Mouse (Mus musculus) MEL (cell line): Measurements from ENCODE around the gene Il1f10. TPM values are rescaled to one million over a fixed set of nuclear protein-coding genes. Genes with fewer than 3 reads are reported as not detected.

Experiments
- DNase-seq: peaks from one replicate; pipeline ENCODE4 v3.0.0; 2011; ENCODE audit warnings: low read depth, low spot score
- H3K27ac ChIP-seq: 2 replicates; pipeline ENCODE4 v1.5.1; 2012; ENCODE audit warnings: low read depth, mild to moderate bottlenecking, control low read depth, low read length, moderate library complexity; ENCODE audit not compliant: control insufficient read depth
- H3K27me3 ChIP-seq, 2 experiments: fragments of 150-350 bp in 1 of 2; sonication (generic) in 1 of 2; 2 replicates each; pipeline ENCODE4 v1.6.1; 2012; ENCODE audit warnings: low read length in 2 of 2, mild to moderate bottlenecking in 2 of 2, improper control_type of control experiment in 1 of 2, moderate library complexity in 1 of 2; ENCODE audit not compliant: insufficient read depth in 2 of 2, control insufficient read depth in 1 of 2
- H3K36me3 ChIP-seq, 2 experiments: 2 replicates each; pipeline ENCODE4 v1.6.1; 2012 to 2014; ENCODE audit warnings: low read length in 2 of 2, improper control_type of control experiment in 1 of 2, inconsistent platforms in 1 of 2, mild to moderate bottlenecking in 1 of 2; ENCODE audit not compliant: insufficient read depth in 2 of 2, control insufficient read depth in 1 of 2
- H3K4me1 ChIP-seq, 2 experiments: fragments of 150-350 bp in 1 of 2; sonication (generic) in 1 of 2; 2 replicates each; pipeline ENCODE4 v1.6.1; 2012; ENCODE audit warnings: low read length in 2 of 2, improper control_type of control experiment in 1 of 2, mild to moderate bottlenecking in 1 of 2; ENCODE audit not compliant: insufficient read depth in 2 of 2, control insufficient read depth in 1 of 2
- H3K4me3 ChIP-seq, 2 experiments: fragments of 150-350 bp in 1 of 2; sonication (generic) in 1 of 2; 2 replicates each; pipeline ENCODE4 v1.5.1; 2012; ENCODE audit warnings: low read depth in 2 of 2, low read length in 2 of 2, mild to moderate bottlenecking in 2 of 2, moderate library complexity in 2 of 2, control low read depth in 1 of 2, improper control_type of control experiment in 1 of 2; ENCODE audit not compliant: control insufficient read depth in 1 of 2, insufficient read depth in 1 of 2
- H3K79me2 ChIP-seq: 2 replicates; pipeline ENCODE4 v1.6.1; 2012; ENCODE audit warnings: mild to moderate bottlenecking, low read length, moderate library complexity; ENCODE audit not compliant: control insufficient read depth, poor library complexity, insufficient read depth
- H3K9ac ChIP-seq: 2 replicates; pipeline ENCODE4 v1.6.1; 2012; ENCODE audit warnings: low read depth, mild to moderate bottlenecking, control low read depth, low read length, moderate library complexity; ENCODE audit not compliant: control insufficient read depth, poor library complexity, severe bottlenecking
- H3K9me3 ChIP-seq: fragments of 150-350 bp; sonication (generic); replicated peaks from 2 replicates; pipeline ENCODE4 v1.6.1; 2012; ENCODE audit warnings: mild to moderate bottlenecking, low read length, improper control_type of control experiment, moderate library complexity; ENCODE audit not compliant: insufficient read depth
- CHD1 ChIP-seq: IDR thresholded peaks from 2 replicates; pipeline ENCODE4 v1.6.1; 2012; ENCODE audit warnings: low read depth, mild to moderate bottlenecking, inconsistent platforms, low read length, improper control_type of control experiment
- CHD2 ChIP-seq: IDR thresholded peaks from 2 replicates; pipeline ENCODE4 v1.6.1; 2011; ENCODE audit warnings: low read length, improper control_type of control experiment
- E2F4 ChIP-seq: IDR thresholded peaks from 2 replicates; pipeline ENCODE4 v1.6.1; 2011; ENCODE audit warnings: low read depth, low read length, improper control_type of control experiment, borderline replicate concordance
- EP300 ChIP-seq, 2 experiments: IDR thresholded peaks; 2 replicates each; pipeline ENCODE4 v1.6.1; 2011; ENCODE audit warnings: improper control_type of control experiment in 2 of 2, low read length in 2 of 2, low read depth in 1 of 2, mild to moderate bottlenecking in 1 of 2
- GABPA ChIP-seq: IDR thresholded peaks from 2 replicates; pipeline ENCODE4 v1.6.1; 2012; ENCODE audit warnings: low read depth, mild to moderate bottlenecking, inconsistent platforms, low read length, improper control_type of control experiment, moderate library complexity
- GATA1 ChIP-seq: IDR thresholded peaks from 2 replicates; pipeline ENCODE4 v1.6.1; 2011; ENCODE audit warnings: low read depth, low read length, improper control_type of control experiment
- HCFC1 ChIP-seq: IDR thresholded peaks from 2 replicates; pipeline ENCODE4 v1.6.1; 2012; ENCODE audit warnings: low read depth, mild to moderate bottlenecking, inconsistent platforms, low read length, improper control_type of control experiment, moderate library complexity
- MAFK ChIP-seq: IDR thresholded peaks from 2 replicates; pipeline ENCODE4 v1.6.1; 2011; ENCODE audit warnings: low read depth, mild to moderate bottlenecking, low read length, improper control_type of control experiment, borderline replicate concordance
- MAX ChIP-seq: IDR thresholded peaks from 2 replicates; pipeline ENCODE4 v1.6.1; 2011; ENCODE audit warnings: low read length, improper control_type of control experiment
- MAZ ChIP-seq: IDR thresholded peaks from 2 replicates; pipeline ENCODE4 v1.6.1; 2012; ENCODE audit warnings: low read depth, mild to moderate bottlenecking, inconsistent platforms, low read length, improper control_type of control experiment
- MEF2A ChIP-seq: IDR thresholded peaks from 2 replicates; pipeline ENCODE4 v1.6.1; 2014; ENCODE audit warnings: low read depth, mild to moderate bottlenecking, inconsistent platforms, low read length, improper control_type of control experiment; ENCODE audit not compliant: poor library complexity, insufficient replicate concordance, severe bottlenecking; ENCODE audit errors: extremely low read depth
- MYB ChIP-seq: IDR thresholded peaks from 2 replicates; pipeline ENCODE4 v1.6.1; 2011; ENCODE audit warnings: mild to moderate bottlenecking, low read depth, low read length, improper control_type of control experiment
- MYC ChIP-seq: IDR thresholded peaks from 2 replicates; pipeline ENCODE4 v1.6.1; 2011; ENCODE audit warnings: low read depth, mild to moderate bottlenecking, low read length, improper control_type of control experiment, moderate library complexity
- NELFE ChIP-seq: IDR thresholded peaks from 2 replicates; pipeline ENCODE4 v1.6.1; 2011; ENCODE audit warnings: low read depth, low read length, improper control_type of control experiment
- NRF1 ChIP-seq: IDR thresholded peaks from 2 replicates; pipeline ENCODE4 v1.6.1; 2014; ENCODE audit warnings: low read depth, mild to moderate bottlenecking, inconsistent platforms, low read length, improper control_type of control experiment, moderate library complexity; ENCODE audit not compliant: poor library complexity, insufficient read depth, severe bottlenecking
- POLR2AphosphoS5 ChIP-seq: IDR thresholded peaks from 2 replicates; pipeline ENCODE4 v1.6.1; 2012; ENCODE audit warnings: low read depth, borderline replicate concordance, mild to moderate bottlenecking, inconsistent platforms, low read length, moderate library complexity, mixed read lengths
- RCOR1 ChIP-seq: IDR thresholded peaks from 2 replicates; pipeline ENCODE4 v1.6.1; 2012; ENCODE audit warnings: low read depth, mild to moderate bottlenecking, inconsistent platforms, low read length, improper control_type of control experiment
- TCF12 ChIP-seq: IDR thresholded peaks from 2 replicates; pipeline ENCODE4 v1.6.1; 2014; ENCODE audit warnings: low read depth, mild to moderate bottlenecking, inconsistent platforms, low read length, improper control_type of control experiment, moderate library complexity
- UBTF ChIP-seq: IDR thresholded peaks from 2 replicates; pipeline ENCODE4 v1.6.1; 2012; ENCODE audit warnings: low read depth, mild to moderate bottlenecking, inconsistent platforms, low read length, improper control_type of control experiment, moderate library complexity, borderline replicate concordance; ENCODE audit not compliant: insufficient read depth
- USF2 ChIP-seq, 2 experiments: IDR thresholded peaks; 2 replicates each; pipeline ENCODE4 v1.6.1; 2011 to 2012; ENCODE audit warnings: improper control_type of control experiment in 2 of 2, low read length in 2 of 2, borderline replicate concordance in 1 of 2, inconsistent platforms in 1 of 2, low read depth in 1 of 2, mild to moderate bottlenecking in 1 of 2; ENCODE audit not compliant: insufficient read depth in 1 of 2
- ZC3H11A ChIP-seq: IDR thresholded peaks from 2 replicates; pipeline ENCODE4 v1.6.1; 2012; ENCODE audit warnings: low read depth, mild to moderate bottlenecking, inconsistent platforms, low read length, improper control_type of control experiment
- ZMIZ1 ChIP-seq: IDR thresholded peaks from 2 replicates; pipeline ENCODE4 v1.6.1; 2012; ENCODE audit warnings: low read depth, mild to moderate bottlenecking, inconsistent platforms, low read length, improper control_type of control experiment, moderate library complexity
- ZNF384 ChIP-seq: IDR thresholded peaks from 2 replicates; pipeline ENCODE4 v1.6.1; 2012; ENCODE audit warnings: low read depth, mild to moderate bottlenecking, inconsistent platforms, low read length, improper control_type of control experiment
- polyA plus RNA-seq, 2 experiments: library from polyadenylated mRNA; stranded (reverse) in 1 of 2; unstranded in 1 of 2; fragments of >175 nt in 1 of 2; fragments of >200 nt in 1 of 2; gene quantifications; 2 replicates each; pipeline versions ENCODE4 v1.2.1 to v1.2.4; 2012; ENCODE audit warnings: low replicate concordance in 2 of 2, low read depth in 1 of 2; ENCODE audit not compliant: insufficient read length in 2 of 2, insufficient read depth in 1 of 2, missing spikeins in 1 of 2
- total RNA-seq: library from RNA; depleted of rRNA; stranded (reverse); fragments of 300-350 nt; gene quantifications from 2 replicates; pipeline ENCODE4 v1.2.3, GENCODE M21; 2012

Gene Il1f10
- total and polyA plus RNA-seq, 3 experiments: not detected

GRCm38 (mm10) chr2:24276654-24277053 lies 14.3 kb upstream of the Il1f10 start, which contains the start of gene Il1f5:
Gene Il1f5 (plus strand): TSS chr2:24276954.
- Histone ChIP-seq H3K27ac (no peak within 1 kb of the TSS), H3K9me3 (no peaks in the 10 kb centered on the region), H3K9ac (no peak within 1 kb of the TSS), H3K79me2 (no peaks in the 10 kb centered on the region), H3K4me3 (no peak within 1 kb of the TSS)
- no peak for DNase-seq
- no peak for TF ChIP-seq EP300 (IDR thresholded peaks at IDR 0.05; ENCODE audit: low read depth in 1 of 2, low read length in 2 of 2)
- no peak for TF ChIP-seq GABPA
- TF ChIP-seq CHD1: no peak
- no peak for TF ChIP-seq NELFE
- no peak for TF ChIP-seq ZMIZ1
- no peak for TF ChIP-seq MAFK
- no peak for TF ChIP-seq MEF2A
- no peak for TF ChIP-seq CHD2
- no peak for TF ChIP-seq UBTF
- TF ChIP-seq MYB: no peak
- TF ChIP-seq ZNF384: no peak
- no peak for TF ChIP-seq RCOR1
- TF ChIP-seq ZC3H11A: no peak
- TF ChIP-seq E2F4: no peak
- TF ChIP-seq MAX: no peak
- no peak for TF ChIP-seq POLR2AphosphoS5
- TF ChIP-seq NRF1: no peak
- TF ChIP-seq TCF12: no peak
- TF ChIP-seq MAZ: no peak
- TF ChIP-seq MYC: no peak
- TF ChIP-seq, all 39 proteins: peak for 0
- H3K4me1 ChIP-seq: no peaks in the 10 kb centered on the region
- H3K27me3 ChIP-seq: no peaks in the 10 kb centered on the region
- no peaks in the 10 kb centered on the region for H3K36me3 ChIP-seq

GRCm38 (mm10) chr2:24294616-24295015 lies 3.6 kb downstream of the Il1f10 start:
- H3K79me2 ChIP-seq: no peaks in the 10 kb centered on the region
- H3K27ac ChIP-seq: no peak overlapping the region
- DNase-seq: no peak
- no peaks in the 10 kb centered on the region for H3K36me3 ChIP-seq
- H3K4me3 ChIP-seq: no peak overlapping the region
- no peak overlapping the region for H3K9ac ChIP-seq
- H3K27me3 ChIP-seq: no peaks in the 10 kb centered on the region
- TF ChIP-seq HCFC1 (no peak), MAX (no peak), USF2 (IDR thresholded peaks at IDR 0.05; ENCODE audit: borderline replicate concordance in 1 of 2, insufficient read depth in 1 of 2, low read depth in 1 of 2, low read length in 2 of 2) (no peak), GATA1 (no peak), ZC3H11A (no peak)
- TF ChIP-seq, all 39 proteins: peak for 0
- H3K9me3 ChIP-seq: no peaks in the 10 kb centered on the region
- H3K4me1 ChIP-seq: no peaks in the 10 kb centered on the region
